Mouse (Mus musculus) mouse trophoblast stem cell (cell line): ENCODE data around the gene Gm49711.

Experiments
- in situ Hi-C, 2 experiments: fragments of 300-500 bp; cut with MseI, MboI; formaldehyde crosslinking; loops; 2 replicates in 1 of 2; 3 replicates in 1 of 2; pipeline ENCODE4 v1.15.1; 2025

Gene Gm49711

DNA sequence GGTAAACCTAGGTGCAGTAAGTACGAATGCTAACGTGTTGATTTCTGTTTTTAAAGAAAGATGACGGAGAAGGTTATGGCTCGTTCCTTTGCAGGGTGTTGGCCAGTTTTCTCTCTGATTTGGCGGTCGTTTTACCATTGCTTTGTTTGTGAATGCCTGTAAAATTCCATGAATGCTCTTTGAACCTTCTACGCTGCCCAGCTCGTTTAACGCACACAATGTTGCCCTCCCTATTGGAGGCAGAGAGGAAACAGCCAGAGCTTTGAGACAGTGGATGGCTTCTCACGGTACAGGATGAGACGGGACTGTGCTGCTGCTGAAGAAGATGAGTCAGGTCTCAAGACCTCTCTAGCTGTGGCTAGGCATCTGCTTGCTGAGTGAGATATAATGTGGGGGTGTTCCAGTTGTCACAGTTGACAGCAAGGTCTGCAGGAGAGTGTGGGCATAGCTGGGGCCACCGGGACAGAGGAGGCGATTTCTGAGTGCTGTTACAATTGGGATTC, 60.9 kb downstream of the Gm49711 start:
- in situ Hi-C loops: no loop called here

DNA sequence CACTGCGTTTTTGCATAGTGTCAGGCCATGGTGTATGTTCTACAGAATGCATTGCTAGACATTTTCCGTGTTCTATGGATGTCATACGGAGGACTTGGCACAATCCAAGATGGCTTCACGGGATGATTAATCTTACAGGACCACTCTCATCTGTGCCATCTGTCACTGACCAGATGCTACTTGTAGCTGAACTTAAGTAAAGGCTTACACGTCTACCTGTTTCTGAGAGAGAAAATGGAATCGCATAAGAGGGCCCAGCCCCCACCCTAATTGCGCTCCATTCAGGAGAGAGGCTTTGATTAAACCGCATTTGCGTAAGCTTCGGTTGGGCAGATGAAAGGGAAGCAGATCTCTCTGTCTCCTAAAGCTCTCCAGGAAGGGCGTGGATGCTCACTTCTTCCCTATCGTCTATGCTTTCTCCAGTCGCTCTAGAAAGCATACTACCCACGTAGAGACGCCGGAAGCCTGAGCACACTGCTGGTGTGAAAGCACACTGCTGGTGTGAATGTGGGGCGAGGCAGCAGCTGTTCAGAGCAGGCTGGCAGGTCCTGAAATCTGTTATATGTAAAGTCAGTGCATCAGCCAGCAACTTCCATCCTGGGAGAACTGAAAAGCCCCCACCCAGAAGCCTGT, 62.9 kb downstream of the Gm49711 start:
- in situ Hi-C loops: no loop called here

DNA sequence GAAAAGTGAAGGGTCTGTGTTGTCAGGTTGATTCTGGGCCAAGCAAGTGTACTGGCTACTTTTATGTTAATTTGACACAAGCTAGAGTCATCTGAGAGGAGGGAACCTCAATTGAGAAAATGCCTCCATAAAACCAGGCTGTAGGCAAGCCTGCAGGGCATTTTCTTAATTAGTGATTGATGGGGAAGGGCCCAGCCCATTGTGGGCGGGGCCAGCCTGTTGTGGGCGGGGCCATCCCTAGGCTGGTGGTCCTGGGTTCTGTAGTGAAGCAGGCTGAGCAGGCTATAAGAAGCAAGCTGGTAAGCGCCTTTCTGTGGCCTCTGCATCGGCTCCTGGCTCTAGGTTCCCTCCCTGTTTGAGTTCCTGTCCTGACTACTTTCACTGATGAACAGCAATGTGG, 69.1 kb downstream of the Gm49711 start:
- in situ Hi-C loops: no loop called here

DNA sequence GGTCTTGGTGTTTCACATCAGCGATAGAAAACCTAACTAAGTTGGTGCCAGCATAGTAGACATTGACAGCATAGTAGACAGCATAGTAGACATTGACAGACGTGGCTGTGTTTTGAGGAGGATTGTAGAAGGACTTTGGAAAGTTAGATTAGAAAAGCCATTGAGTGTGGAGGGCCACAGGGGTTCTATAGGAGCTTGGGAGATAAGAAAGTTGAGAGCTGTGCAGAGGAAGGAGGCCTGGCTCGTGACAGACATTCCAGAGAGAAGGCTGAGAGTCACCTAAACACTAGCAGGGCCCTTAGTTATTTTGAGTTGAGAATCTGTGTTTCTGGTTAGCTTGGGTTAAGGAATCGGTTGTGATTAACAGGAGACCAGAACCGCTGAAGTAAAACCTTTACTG, 69.5 kb downstream of the Gm49711 start:
- in situ Hi-C loops: no loop called here

DNA sequence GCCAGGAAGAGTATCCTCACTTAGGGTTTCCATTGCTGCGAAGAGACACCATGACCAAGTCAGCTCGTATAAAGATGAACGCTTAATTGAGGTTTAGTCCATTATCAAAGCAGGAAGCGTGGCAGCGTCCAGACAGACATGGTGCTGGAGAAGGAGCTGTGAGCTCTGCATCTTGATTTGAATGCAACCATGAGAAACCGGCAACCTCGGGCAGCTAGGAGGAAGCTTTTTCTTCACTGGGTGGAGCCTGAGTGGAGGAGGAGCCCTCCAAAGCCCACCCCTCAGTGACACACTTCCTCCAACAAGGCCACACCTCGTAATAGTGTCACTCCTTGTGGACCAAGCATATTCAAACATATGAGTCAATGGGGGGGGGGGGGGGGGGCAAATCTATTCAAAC, 71.7 kb downstream of the Gm49711 start:
- in situ Hi-C loops: no loop called here

DNA sequence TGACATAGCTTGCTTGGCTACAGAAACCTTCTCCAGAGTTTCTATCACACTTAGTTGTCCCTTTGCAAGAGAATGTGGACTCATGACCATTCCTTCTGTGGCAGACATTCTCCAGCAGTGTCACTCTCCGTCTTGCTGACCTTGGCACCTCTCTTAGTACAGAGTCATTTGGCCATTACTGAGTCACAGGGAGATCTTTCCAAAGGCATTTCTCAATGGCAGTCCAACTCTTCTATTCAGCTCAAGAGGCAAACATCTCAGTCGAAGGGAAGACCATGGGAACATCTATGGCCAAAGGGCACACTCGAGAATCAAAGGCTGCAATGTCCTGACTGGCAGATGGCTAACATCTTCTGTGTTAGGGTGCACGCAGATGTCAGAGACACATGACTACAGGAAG, 74.4 kb downstream of the Gm49711 start:
- in situ Hi-C loops: no loop called here

DNA sequence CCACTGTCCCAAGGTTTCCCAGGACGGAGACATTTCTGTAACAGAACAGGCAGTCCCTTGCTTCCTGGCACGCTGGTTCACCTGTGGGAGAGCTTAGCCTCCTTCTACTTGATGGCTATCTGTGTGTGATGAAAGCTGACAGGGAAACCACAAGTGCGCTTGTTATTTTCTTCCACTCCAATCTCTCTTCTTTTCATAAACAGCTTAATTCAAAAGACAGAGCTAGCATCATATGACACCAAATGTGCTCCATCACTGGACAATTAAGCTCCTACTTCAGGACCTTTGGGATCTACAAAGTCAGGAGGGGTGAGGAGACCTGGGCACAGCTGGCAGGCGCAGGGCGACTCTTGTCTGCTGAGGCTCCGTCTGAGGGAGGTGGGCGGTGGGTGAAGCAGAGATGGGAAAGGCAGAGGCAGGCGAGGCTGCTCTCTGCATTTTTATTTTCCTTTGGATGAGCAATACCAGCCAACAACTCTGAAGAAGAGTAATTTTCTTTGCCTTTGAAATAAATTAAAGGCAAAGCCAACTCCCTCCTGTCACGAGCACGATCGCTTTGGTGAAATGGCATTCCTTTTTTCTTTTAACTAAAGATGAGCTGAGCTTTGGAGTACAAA, 76.1 kb downstream of the Gm49711 start:
- in situ Hi-C loops: no loop called here

DNA sequence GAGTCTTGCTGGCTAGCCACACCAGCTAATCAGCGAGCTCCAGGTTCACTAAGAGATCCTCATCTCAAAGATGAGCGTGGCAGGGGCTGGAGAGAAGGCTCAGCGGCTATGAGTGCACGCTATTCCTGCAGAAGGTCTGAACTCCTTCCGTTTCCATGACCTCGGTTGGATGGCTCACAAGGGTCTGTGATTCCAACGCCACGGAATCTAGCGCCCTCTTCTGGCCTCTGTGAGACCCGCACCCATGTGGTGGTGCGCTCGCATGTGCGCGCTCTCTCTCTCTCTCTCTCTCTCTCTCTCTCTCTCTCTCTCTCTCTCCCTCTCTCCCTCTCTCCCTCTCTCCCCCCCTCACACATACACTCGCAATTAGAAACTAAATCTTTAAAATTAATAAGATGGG, 78.2 kb downstream of the Gm49711 start:
- in situ Hi-C loops: no loop called here

DNA sequence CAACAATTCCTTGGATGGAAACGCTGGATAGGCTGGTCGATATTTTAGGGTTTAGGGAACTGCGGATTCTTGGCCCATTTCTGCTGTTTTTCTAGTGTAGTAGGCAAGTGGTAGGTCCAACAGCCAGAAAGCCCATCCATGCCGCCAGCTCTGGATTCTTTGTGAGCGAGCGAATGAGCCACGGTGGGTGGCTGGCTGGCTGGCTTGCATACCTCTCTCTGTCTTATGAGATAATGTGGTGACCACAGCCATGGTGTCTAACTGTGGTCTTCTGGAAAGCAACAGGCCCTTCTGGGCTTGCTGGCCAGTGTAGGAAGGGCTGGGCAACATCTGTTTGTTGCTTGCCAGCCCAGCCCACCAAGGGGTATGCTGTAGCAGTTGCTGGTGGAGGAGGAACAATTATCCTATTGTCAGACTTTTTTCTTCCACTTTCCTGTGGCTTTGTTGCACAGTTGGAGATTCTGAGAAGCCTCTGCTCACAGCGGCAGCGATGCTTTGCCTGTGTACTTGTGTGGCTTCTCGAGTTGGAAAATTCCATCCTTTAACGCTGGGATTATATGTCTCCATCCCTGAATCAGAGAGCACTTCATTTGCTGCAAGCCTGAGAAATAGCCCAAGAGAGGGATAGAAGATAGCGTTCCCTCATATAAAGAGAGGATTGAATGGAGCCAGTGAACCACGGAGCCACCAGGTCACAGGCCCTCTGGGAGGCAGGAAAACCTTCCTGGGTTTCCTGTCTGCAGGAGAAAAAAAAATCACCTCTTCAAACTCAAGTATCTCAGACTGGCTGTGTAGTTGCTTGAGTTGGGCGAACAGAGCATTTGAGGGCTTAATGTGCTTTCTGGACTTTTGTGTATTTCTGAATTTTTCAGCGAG, 81.5 kb downstream of the Gm49711 start:
- in situ Hi-C loops: no loop called here

DNA sequence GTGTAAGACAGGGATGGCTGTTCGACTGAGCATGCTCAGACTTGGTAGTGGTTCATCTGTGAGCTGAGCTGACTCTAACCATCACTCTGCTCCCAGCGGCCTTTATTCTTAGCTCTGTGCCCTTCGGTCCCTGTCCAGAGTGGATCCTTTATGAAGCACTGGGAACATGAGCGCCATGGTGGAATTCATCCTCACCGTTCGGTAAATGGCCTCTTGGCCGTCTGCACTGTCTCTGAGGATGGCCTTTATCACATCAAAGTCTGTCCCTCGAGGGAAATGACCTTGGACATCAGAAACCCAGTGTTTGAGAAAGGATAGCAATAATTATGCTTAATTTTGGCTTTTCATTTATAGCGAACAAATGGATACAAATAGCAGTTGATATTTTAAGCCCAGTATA, 82.2 kb downstream of the Gm49711 start:
- in situ Hi-C loops: no loop called here

DNA sequence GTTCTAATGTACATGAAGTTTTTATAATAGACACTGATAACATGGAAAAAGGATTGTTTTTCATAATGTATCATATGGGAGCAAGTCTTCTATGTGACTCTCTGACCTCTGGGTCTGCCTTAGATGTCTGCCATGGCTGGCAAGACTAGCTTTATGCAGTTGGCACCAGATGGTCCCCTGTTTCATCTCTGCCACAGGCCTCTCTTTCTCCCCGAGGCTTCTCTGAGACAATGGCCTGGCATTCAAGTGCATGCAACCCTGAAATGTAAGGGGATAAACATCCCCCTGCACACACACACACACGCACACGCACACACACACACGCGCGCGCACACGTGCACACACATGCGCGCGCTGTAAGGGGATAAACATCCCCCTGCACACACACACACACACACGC, 82.9 kb downstream of the Gm49711 start:
- in situ Hi-C loops: no loop called here

DNA sequence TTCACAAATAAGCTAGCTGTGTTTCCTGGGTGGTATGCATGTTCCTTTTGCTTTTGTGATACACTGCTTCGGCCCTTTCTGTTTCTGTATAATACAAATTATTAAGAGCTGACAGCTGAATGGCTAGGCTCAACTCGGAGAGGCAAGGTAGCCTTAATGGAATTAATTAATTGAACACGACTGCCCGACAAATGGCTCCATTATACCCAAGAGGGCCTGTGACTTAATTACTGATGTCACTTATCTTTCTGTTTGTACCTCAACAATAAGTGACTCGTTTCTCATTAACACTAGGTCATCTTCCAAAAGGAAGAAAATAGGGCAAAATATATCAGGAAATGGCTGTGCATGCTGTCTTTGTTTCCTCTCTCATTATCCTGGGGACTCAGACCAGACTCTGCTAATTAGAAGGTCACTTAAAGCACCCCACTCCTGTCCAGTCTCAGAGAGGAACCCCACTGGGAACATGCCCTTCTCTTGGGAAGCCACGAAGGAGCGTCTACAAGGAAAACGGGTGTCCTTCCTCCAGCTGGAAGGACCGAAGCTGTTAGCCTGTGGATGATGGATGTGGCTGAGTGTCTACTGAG, 84.4 kb downstream of the Gm49711 start:
- in situ Hi-C loops: no loop called here

DNA sequence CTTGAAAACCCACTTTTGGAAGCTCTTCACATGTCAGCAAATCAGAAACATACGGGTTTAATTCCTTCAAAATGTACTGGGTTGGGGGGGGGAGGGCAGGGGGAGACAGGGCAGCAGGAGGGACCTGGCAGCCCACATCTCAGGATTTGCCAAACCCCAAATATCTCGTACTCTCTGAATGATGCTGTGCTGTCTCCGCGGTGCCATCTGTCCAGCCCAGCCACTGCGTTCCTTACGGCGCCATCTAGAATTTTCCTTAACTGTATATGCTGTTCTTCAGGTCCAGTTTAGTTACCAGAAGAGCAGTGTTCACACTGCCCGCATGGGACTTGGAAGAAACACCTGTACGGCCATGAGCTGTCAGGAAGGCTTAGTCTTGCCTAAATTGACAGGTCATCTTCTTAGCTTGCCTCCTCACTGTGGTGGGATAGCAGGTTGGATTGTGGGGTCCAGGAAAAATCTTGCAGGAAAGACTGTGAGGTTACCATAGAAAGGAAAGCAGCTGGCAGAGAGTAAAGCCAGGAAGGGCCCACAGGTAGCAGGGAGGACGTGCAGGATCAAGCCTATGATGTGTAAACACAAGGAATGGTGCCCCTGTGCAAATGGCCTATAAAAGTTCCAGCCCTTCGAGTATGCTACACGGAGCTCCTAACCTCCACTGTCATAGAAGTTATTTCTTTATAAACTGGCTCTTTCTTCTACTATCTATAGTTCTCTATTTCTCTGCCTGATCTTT, 89.7 kb downstream of the Gm49711 start:
- in situ Hi-C loops: no loop called here

DNA sequence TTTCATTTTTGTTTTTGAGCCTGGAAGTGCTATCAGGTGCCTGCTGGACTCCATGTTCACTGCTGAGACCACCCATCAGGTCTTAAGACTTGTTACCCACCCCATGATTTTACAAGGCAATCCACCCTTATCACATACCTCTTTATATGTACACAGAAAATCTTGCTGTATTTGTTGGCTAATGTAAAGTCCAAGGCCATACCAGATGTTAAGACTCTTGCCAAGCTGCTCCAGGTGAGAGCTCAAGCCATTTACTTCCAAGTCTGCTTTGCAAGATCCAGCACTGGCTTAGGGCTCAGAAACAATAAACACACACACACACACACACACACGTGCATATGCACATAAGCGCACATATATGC, 90.2 kb downstream of the Gm49711 start:
- in situ Hi-C loops: no loop called here

DNA sequence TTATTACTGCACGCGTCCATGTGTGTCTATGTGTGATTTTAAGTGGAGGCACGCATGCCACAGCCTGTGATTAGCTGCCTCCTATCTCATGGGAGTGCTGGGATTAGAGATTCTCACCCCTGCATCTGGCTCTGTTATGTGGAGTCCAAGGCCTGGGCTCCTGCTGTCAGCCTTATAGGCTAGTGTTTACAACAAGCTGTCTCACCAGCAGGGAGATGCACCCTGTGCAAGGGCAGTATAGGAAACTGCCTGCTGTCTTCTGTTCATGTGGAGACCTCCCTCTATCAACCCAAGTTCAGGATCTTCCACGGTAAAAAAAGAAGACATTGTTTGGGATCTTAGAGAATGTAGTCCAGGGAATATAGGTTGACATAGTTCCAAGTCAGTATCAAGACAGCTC, 92.9 kb downstream of the Gm49711 start:
- in situ Hi-C loops: no loop called here

DNA sequence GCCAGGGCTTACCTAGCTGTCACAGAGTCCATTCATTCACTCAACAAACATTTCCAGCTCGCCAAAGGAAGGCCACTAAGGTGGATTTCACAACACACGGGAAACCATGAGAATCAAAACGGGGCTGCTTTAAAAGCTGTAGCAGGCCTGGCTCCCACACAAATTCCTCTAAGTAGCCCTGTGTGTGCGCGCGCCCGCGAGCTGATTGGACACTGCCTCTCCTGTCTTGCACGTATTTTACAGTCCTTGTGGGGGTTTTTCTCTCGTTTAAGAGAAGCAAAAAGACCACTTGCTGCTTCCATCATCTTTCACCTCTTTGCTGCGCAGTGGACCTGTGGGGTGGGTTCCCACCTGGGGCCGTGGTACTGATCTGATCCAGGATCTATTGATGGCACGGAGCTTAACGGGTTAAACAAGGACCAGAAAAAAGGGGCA, 99.9 kb downstream of the Gm49711 start:
- in situ Hi-C loops: no loop called here

DNA sequence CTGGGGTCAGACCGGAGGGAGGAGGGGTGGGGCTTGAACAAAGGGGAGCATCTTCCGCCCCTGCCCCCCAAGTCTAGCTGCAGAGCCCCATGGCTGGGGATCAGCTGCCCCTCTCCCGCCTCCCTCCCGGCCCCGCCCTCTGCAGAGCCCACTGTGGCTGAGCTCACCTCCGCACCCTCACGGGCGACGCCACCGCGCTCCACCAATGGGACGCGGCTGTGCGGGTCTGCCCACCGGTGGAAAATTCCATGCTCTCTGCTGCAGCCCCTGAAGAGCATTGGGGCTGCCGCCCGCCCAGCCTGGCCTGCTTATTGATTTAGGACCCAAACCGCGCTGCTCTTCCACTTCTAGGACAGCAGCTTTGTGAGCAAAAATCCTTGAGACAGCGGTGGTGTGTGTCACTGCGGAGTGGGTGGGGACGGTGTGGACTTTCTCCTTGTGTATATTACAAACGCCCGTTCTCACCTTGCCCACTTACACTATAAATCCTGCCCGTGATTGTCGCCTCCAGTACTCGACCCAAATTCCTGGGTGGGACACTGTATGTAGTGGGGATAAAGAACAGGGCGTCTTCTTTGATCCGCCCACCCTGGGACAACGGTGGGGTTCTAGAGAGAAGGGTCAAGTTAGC, 100.5 kb downstream of the Gm49711 start:
- in situ Hi-C loops: no loop called here

DNA sequence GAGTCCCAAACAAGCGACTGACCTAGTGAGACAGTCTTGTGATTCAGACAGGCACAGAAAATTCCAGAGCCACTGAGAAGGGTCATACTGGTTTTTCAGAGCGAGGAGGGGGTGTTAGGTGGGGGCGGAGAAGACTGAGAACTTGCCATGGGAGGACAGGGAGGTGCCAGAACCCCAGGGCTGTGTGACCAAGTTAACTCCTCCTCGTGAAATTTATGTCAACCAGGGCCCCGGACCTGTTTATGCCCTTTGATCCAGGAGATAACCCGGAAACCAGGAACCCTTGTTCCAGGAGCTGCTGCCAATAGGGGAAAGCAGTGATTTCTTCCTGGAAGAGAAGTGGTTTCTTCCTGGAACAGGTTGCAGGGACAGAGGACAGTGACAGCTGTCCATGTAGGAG, 101.0 kb downstream of the Gm49711 start:
- in situ Hi-C loops: no loop called here

DNA sequence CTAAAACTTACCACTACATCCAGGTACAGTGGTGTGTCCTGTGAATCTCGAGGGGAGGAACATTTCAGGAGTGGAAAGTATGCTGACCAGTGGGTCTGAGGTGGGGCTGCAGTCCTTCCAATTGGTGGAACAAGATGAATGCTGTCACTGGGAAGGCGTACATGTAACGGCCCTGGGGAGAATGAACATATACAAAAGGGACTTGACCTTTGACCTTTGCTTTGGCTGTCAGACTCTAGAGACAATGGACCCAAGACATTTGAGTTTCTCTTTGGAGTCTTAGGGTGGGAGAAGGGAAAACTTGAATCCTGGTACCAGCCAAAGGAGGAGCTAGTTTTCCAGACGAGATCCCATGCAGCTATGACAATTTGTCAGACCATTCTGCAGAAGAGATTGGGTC, 104.2 kb downstream of the Gm49711 start:
- in situ Hi-C loops: no loop called here

DNA sequence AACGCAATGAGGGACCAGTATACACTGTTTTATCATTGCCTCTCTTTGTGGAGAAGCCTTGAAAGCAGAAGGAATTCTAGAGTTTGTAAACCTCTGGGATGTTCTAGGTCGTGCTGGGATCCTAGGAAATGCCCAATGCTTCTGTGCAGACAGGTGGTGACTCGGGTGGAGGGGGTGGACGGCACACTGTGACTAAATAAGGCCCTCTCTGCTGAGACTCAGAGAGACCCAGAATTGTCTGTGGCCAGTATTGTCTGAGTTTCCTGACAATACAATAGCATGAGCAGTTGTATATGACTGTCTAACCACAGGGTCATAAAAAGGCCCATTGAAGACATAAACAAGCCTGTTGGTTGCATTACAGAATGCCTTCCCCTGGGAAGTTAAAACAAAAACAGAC, 105.4 kb downstream of the Gm49711 start:
- in situ Hi-C loops: no loop called here

DNA sequence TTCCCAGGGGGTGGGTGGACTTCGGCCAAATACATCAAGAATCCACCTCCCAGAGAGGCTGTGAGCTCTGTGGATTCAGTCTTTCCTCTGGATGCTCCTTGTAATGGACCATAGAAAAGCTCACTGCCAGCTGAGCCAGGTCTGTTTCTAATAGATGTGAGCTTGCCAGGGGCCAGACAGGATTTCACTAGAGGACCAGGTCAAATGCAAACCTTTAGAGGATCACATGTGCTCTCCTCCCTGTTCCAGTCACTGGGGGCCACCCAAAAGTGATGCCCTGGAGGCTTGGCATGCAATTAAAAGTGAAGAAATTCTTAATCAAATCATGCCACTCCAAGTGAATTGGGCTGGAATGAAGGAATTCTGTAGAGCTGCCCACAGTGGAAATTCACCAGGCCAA, 117.9 kb downstream of the Gm49711 start:
- in situ Hi-C loops: no loop called here
